Mouse (Mus musculus): ENCODE measurements around the gene Gabpb1. TPM values are rescaled to one million over a fixed set of nuclear protein-coding genes. Genes with fewer than 3 reads are reported as not detected.
A peak's percentile ranks its signal among the peaks of the same experiment; 100 is the strongest.
"Not testable (repeated sequence)": the region's sequence is repeated elsewhere in the genome, so short reads cannot be mapped to it uniquely, and the experiment has no call there.

The Gabpb1 gene
- polyA plus RNA-seq, 1 experiment from 2014 or later = 54.4 TPM

- H3K4me2 ChIP-seq = no peak overlapping the region
- 70% methylated on average over 12 of the region's 12 CpGs for WGBS
- peaks cover 61% of the 10 kb centered on the region for H3K36me3 ChIP-seq
- no peaks in the 10 kb centered on the region for H3K9me3 ChIP-seq (replicated peaks)
- peaks cover 9% of the 10 kb centered on the region; the same call in 1 of the 2 replicates for H3K4me1 ChIP-seq
- no peak overlapping the region for H3K9ac ChIP-seq
- no peaks in the 10 kb centered on the region for H3K27me3 ChIP-seq
- H3K4me3 ChIP-seq (replicated peaks) = no peak overlapping the region
- H3K27ac ChIP-seq = peak overlapping the region; percentile 32; the same call in 1 of the 2 replicates
- 0 out of 2 replicates have a peak, but pooled peaks have one; percentile 58 for ATAC-seq (replicated peaks; ENCODE audit: low FRiP score)
These were observed 40.0 kb downstream of the Gabpb1 start for GRCm38 (mm10) chr2:126635939-126636823.

- WGBS = 77% methylated on average over 2 of the region's 2 CpGs
- Histone ChIP-seq H3K27me3 (no peaks in the 10 kb centered on the region), H3K4me1 (peaks cover 9% of the 10 kb centered on the region; the same call in 1 of the 2 replicates), H3K4me3 (replicated peaks) (no peak overlapping the region), H3K4me2 (no peak overlapping the region), H3K9ac (no peak overlapping the region), H3K36me3 (peaks cover 64% of the 10 kb centered on the region), H3K27ac (no peak overlapping the region), H3K9me3 (replicated peaks) (no peaks in the 10 kb centered on the region)
- ATAC-seq (replicated peaks; ENCODE audit: low FRiP score) = 0 out of 2 replicates have a peak, but pooled peaks have one; percentile 43
These were observed 43.0 kb downstream of the Gabpb1 start for GRCm38 (mm10) chr2:126633165-126633564.

GRCm38 (mm10) chr2:126628455-126628995 lies 47.6 kb downstream of the Gabpb1 start:
- no peak overlapping the region for H3K27ac ChIP-seq
- no peaks in the 10 kb centered on the region for H3K27me3 ChIP-seq
- no peak for ATAC-seq (replicated peaks; ENCODE audit: low FRiP score)
- H3K4me1 ChIP-seq = no peaks in the 10 kb centered on the region; the same call in 1 of the 2 replicates
- WGBS = 87% methylated on average over 9 of the region's 9 CpGs
- H3K4me2 ChIP-seq = no peak overlapping the region
- no peak overlapping the region for H3K4me3 ChIP-seq (replicated peaks)
- peaks cover 46% of the 10 kb centered on the region for H3K36me3 ChIP-seq
- H3K9me3 ChIP-seq (replicated peaks) = no peaks in the 10 kb centered on the region
- no peak overlapping the region for H3K9ac ChIP-seq

- Histone ChIP-seq H3K4me2 (no peak overlapping the region), H3K27me3 (no peaks in the 10 kb centered on the region), H3K9me3 (replicated peaks) (no peaks in the 10 kb centered on the region), H3K9ac (no peak overlapping the region), H3K36me3 (peaks cover 3% of the 10 kb centered on the region; the same call in 1 of the 2 replicates), H3K4me1 (no peaks in the 10 kb centered on the region; the same call in 1 of the 2 replicates), H3K4me3 (replicated peaks) (no peak overlapping the region), H3K27ac (no peak overlapping the region)
- ATAC-seq (replicated peaks; ENCODE audit: low FRiP score) = no peak
These were observed 53.0 kb downstream of the Gabpb1 start for GRCm38 (mm10) chr2:126623138-126623537.

- H3K27me3 ChIP-seq = no peaks in the 10 kb centered on the region
- no peak overlapping the region for H3K4me2 ChIP-seq
- H3K9me3 ChIP-seq (replicated peaks) = no peaks in the 10 kb centered on the region
- H3K36me3 ChIP-seq = peaks cover 3% of the 10 kb centered on the region; the same call in 1 of the 2 replicates
- H3K9ac ChIP-seq = no peak overlapping the region
- no peaks in the 10 kb centered on the region; the same call in 1 of the 2 replicates for H3K4me1 ChIP-seq
- H3K27ac ChIP-seq = no peak overlapping the region
- H3K4me3 ChIP-seq (replicated peaks) = no peak overlapping the region
- WGBS = 79% methylated on average over 2 of the region's 2 CpGs
- ATAC-seq (replicated peaks; ENCODE audit: low FRiP score) = no peak
These were observed 53.7 kb downstream of the Gabpb1 start for GRCm38 (mm10) chr2:126622455-126622854.

GRCm38 (mm10) chr2:126619249-126619704 lies 56.9 kb downstream of the Gabpb1 start, which contains the start of gene Hdc:
TSS of gene Hdc (minus strand) at chr2:126619299.
- Histone ChIP-seq H3K9ac (no peak within 1 kb of the TSS), H3K4me1 (no peaks in the 10 kb centered on the region; the same call in 1 of the 2 replicates), H3K9me3 (replicated peaks) (no peaks in the 10 kb centered on the region), H3K36me3 (no peaks in the 10 kb centered on the region), H3K4me2 (no peak within 1 kb of the TSS), H3K27ac (no peak within 1 kb of the TSS), H3K27me3 (no peaks in the 10 kb centered on the region), H3K4me3 (replicated peaks) (no peak within 1 kb of the TSS)
- 75% methylated on average over 14 of the region's 14 CpGs for WGBS
- no peak for ATAC-seq (replicated peaks; ENCODE audit: low FRiP score)

- Histone ChIP-seq H3K9me3 (replicated peaks) (no peaks in the 10 kb centered on the region), H3K9ac (no peak overlapping the region), H3K4me3 (replicated peaks) (no peak overlapping the region), H3K27me3 (no peaks in the 10 kb centered on the region), H3K36me3 (no peaks in the 10 kb centered on the region), H3K4me1 (no peaks in the 10 kb centered on the region), H3K4me2 (no peak overlapping the region), H3K27ac (no peak overlapping the region)
- 0 out of 2 replicates have a peak, but pooled peaks have one; percentile 22 for ATAC-seq (replicated peaks; ENCODE audit: low FRiP score)
- 33% methylated on average over 8 of the region's 8 CpGs for WGBS
These were observed 57.5 kb downstream of the Gabpb1 start for GRCm38 (mm10) chr2:126618470-126619179.

GRCm38 (mm10) chr2:126615355-126615754 lies 60.8 kb downstream of the Gabpb1 start:
- 87% methylated on average over 3 of the region's 3 CpGs for WGBS
- no peak overlapping the region for H3K9ac ChIP-seq
- H3K4me2 ChIP-seq = no peak overlapping the region
- no peak for ATAC-seq (replicated peaks; ENCODE audit: low FRiP score)
- no peaks in the 10 kb centered on the region for H3K9me3 ChIP-seq (replicated peaks)
- H3K4me3 ChIP-seq (replicated peaks) = no peak overlapping the region
- no peaks in the 10 kb centered on the region for H3K36me3 ChIP-seq
- no peaks in the 10 kb centered on the region for H3K27me3 ChIP-seq
- no peak overlapping the region for H3K27ac ChIP-seq
- no peaks in the 10 kb centered on the region for H3K4me1 ChIP-seq

- not testable (repeated sequence) for H3K4me1 ChIP-seq; H3K36me3 ChIP-seq; H3K4me2 ChIP-seq; H3K4me3 ChIP-seq (replicated peaks); ATAC-seq (replicated peaks; ENCODE audit: low FRiP score); H3K9me3 ChIP-seq (replicated peaks); H3K27ac ChIP-seq; H3K9ac ChIP-seq; H3K27me3 ChIP-seq
- WGBS = 75% methylated on average over 12 of the region's 12 CpGs
These were observed 66.5 kb downstream of the Gabpb1 start for GRCm38 (mm10) chr2:126609600-126609999.

- Histone ChIP-seq H3K27ac (no peak overlapping the region), H3K4me1 (no peaks in the 10 kb centered on the region), H3K4me2 (no peak overlapping the region), H3K27me3 (0 out of 2 replicates have a peak, but pooled peaks cover 4% of the 10 kb centered on the region), H3K4me3 (replicated peaks) (no peak overlapping the region), H3K36me3 (no peaks in the 10 kb centered on the region), H3K9ac (no peak overlapping the region), H3K9me3 (replicated peaks) (no peaks in the 10 kb centered on the region)
- ATAC-seq (replicated peaks; ENCODE audit: low FRiP score) = no peak
- WGBS = 66% methylated on average over 10 of the region's 10 CpGs
These were observed 68.5 kb downstream of the Gabpb1 start for GRCm38 (mm10) chr2:126607553-126608203.

- Histone ChIP-seq H3K4me2 (no peak overlapping the region), H3K36me3 (no peaks in the 10 kb centered on the region), H3K27ac (no peak overlapping the region), H3K9me3 (replicated peaks) (no peaks in the 10 kb centered on the region), H3K9ac (no peak overlapping the region), H3K4me1 (no peaks in the 10 kb centered on the region), H3K27me3 (0 out of 2 replicates have a peak, but pooled peaks cover 5% of the 10 kb centered on the region), H3K4me3 (replicated peaks) (no peak overlapping the region)
- ATAC-seq (replicated peaks; ENCODE audit: low FRiP score) = no peak
- 70% methylated on average over 4 of the region's 4 CpGs for WGBS
These were observed 69.5 kb downstream of the Gabpb1 start for GRCm38 (mm10) chr2:126606688-126607062.

Measured in kidney, embryonic 15.5 days (tissue).